Mouse (Mus musculus) CD4-positive helper T cell, adult 2 months (primary cell): ENCODE results near the gene Tmem54.

Experiments
- DNase-seq: peaks from one replicate; pipeline ENCODE4 v3.0.0-alpha.2; 2012; ENCODE audit warnings: low read depth, missing footprints, low spot score

Gene Tmem54

DNA sequence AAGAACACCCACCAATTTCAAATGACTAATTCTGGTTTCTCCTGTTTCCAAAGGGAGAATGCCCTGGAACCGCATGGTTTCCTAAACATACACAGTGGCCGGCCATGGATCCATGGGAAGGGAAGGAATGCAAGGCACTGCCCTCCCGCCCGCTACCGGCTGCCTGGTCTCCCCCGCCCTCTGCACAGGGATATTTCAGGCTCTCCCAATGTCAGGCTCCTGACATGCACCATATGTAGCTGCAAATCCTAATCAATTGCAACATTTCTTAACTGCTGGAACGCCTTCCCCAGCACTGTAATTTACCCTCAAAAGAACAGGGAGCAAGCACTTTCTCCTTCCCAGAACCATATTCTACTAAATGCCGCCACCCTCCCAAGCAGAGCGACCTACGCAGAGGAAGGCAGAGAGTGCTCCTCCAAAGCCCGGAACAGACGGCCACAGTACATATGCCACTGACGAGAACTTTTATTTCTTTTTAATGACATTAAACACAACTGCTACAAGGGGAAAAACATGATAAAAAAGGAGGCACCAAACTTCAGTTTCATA is 42.3 kb downstream of the Tmem54 start:
- DNase-seq: no peak

DNA sequence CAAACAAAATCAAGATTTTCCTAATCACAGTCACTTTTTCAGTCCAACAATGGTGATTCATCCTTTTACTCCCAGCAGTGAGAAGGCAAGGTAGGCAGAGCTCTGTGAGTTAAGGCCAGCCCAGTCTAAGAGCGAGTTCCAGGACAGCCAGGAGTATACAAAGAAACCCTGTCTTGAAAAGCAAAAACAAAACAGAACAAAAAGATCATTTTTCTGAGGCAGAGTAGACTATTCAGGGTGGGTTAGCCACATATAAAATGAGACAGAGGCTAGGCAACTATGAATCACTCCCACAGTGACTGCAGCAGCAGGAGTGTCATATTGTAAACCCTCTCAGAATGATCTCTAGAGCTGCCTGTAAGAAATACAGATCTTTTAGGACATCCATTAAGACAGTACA is 44.0 kb downstream of the Tmem54 start:
- no peak for DNase-seq

DNA sequence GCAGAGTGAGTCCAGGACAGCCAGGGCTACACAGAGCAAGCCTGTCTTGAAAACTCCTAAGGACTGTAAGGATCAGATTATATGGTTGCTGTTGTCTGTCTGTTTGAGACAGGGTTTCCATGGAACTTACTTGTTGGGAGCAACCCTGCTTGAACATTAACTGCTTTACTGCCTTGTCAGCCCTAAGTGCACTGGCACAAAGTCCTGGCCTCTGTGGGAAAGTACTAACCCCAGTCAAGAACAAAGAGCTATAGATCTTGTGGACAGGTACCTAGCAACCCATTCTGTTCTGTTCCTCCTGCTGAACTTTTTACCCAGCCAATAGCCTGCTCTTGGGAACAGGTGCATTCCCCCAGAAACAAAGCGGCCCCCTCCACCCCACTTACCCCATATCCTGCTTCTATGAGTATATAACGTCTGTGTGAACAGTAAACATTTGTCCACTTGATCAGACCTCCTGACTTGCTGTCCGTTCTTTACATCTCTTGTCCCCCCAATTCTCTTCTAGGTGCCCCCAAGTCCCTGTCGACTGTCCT is 46.0 kb downstream of the Tmem54 start:
- no peak for DNase-seq

DNA sequence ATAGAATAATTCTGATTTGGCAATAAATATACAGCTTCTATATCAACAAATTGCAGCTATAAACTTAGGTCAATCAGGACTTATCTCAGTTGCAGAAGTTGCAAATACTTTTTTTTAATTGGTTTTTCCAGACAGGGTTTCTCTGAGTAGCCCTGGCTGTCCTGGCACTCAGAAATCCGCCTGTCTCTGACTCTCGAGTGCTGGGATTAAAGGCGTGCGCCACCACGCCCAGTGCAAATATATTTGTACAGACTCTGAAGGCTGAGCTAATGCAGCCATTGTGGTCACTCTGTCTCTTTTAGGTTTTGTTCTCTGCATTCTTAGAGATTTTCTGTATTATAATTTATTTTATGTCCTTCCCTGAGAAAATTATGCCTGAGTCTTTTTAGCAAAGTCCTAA is 52.2 kb downstream of the Tmem54 start:
- no peak for DNase-seq

DNA sequence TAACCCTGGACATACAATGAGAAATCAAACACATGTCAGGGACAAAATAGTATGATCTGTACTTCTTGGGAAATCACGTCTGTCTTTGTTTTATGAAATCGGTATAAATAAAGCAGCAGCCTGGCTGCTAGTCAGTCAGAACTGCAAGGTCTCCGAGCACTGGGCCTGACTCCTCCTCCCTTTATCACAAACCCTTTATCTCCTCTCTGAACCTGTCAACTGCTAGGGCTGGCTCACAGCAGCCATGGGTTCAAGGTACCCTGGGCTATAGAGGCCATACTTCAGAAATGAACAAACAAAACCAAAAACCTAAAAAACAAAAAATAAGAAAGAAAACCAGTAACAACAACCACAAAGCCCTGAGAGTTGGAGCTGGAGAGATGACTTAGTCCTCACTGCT is 53.2 kb downstream of the Tmem54 start:
- no peak for DNase-seq

DNA sequence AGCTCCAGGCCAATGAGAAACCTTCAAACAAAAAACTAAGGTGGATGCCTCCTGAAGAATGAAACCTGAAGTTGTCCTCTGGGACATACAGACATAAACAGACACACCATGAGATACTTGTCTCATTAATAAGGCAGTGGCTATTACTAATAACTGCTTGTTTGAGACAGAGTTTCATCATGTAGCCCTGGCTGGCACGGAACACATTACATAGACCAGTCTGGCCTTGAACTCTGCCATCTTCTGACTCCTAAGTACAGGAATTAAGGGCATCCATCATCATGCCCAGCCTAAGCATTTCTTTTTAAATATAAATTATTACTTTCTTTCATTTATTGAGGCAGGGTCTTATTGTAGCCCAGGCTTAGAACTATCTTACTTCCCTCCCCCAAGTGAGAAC is 55.7 kb downstream of the Tmem54 start:
- DNase-seq: no peak
